Mouse (Mus musculus) forebrain, embryonic 15.5 days (tissue): ENCODE data around the gene Mgll. TPM values are rescaled to one million over a fixed set of nuclear protein-coding genes. Genes with fewer than 3 reads are reported as not detected.

Source experiments
- ATAC-seq: fragments of 200-750 bp; cut with Nextera tagmentation; replicated peaks from 2 replicates; pipeline ENCODE4 v1.8.0; 2017; ENCODE audit warnings: mild to moderate bottlenecking, moderate TSS enrichment, moderate library complexity
- H3K27ac ChIP-seq: fragments of 300-500 bp; sonication (generic); replicated peaks from 2 replicates; pipeline ENCODE4 v1.5.1; 2015; ENCODE audit warnings: mild to moderate bottlenecking, inconsistent platforms
- H3K27me3 ChIP-seq: fragments of 300-500 bp; sonication (generic); 2 replicates; pipeline ENCODE4 v1.6.1; 2015; ENCODE audit warnings: inconsistent platforms
- H3K36me3 ChIP-seq: fragments of 300-500 bp; sonication (generic); 2 replicates; pipeline ENCODE4 v1.6.1; 2015; ENCODE audit warnings: mild to moderate bottlenecking, inconsistent platforms
- H3K4me1 ChIP-seq: fragments of 300-500 bp; sonication (generic); 2 replicates; pipeline ENCODE4 v1.6.1; 2015; ENCODE audit warnings: inconsistent platforms
- H3K4me2 ChIP-seq: fragments of 300-500 bp; sonication (generic); replicated peaks from 2 replicates; pipeline ENCODE4 v1.6.1; 2015; ENCODE audit warnings: mild to moderate bottlenecking, inconsistent platforms
- H3K4me3 ChIP-seq: fragments of 300-500 bp; sonication (generic); 2 replicates; pipeline ENCODE4 v1.5.1; 2015; ENCODE audit warnings: mild to moderate bottlenecking, inconsistent platforms
- H3K9ac ChIP-seq: fragments of 300-500 bp; sonication (generic); replicated peaks from 2 replicates; pipeline ENCODE4 v1.6.1; 2015; ENCODE audit warnings: mild to moderate bottlenecking, inconsistent platforms
- H3K9me3 ChIP-seq: fragments of 300-500 bp; sonication (generic); 2 replicates; pipeline ENCODE4 v1.6.1; 2016; ENCODE audit warnings: inconsistent platforms
- WGBS: fragments of 180-500 bp; shearing (Covaris S2); methylation state at CpG from one replicate; pipeline ENCODE4 v1.1.7; 2015; ENCODE audit warnings: mixed read lengths; 5-methylcytosine and 5-hydroxymethylcytosine counted together
- polyA plus RNA-seq: library from polyadenylated mRNA; unstranded; fragments of >200 nt; fragmentation: Nextera tagmentation; extraction: Ambion mirVana; gene quantifications from 2 replicates; pipeline ENCODE4 v1.2.1, GENCODE M21; 2015

Gene Mgll
- polyA plus RNA-seq, 1 experiment from 2014 or later: 25.0 TPM

DNA sequence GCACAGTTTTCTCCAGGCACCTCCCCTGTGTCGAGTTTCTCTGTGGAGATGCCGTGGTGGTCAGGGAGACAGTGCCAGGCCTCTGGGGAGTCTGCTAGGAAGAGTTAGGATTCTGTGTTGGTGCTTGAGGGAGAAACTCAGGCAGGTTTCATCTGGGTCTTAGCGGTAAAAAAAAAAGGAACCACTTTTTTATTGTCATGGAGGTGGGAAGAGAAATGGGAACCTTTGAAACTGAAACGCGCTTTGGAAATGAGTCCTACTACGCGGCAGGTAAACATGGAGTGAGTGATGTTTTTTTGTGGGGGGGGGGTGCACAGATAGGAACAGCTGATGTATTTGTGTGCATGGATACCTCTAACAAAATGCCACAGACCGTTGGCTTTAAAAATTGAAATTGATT is 12.1 kb downstream of the Mgll start:
- H3K4me1 ChIP-seq: peaks cover 2% of the 10 kb centered on the region; the same call in 1 of the 2 replicates
- H3K9me3 ChIP-seq: no peaks in the 10 kb centered on the region
- H3K9ac ChIP-seq: no peak overlapping the region
- no peak overlapping the region for H3K4me3 ChIP-seq
- H3K36me3 ChIP-seq: no peaks in the 10 kb centered on the region
- no peak overlapping the region for H3K4me2 ChIP-seq
- no peak overlapping the region for H3K27ac ChIP-seq
- no peak for ATAC-seq
- WGBS: 83% methylated on average over 8 of the region's 8 CpGs
- no peaks in the 10 kb centered on the region for H3K27me3 ChIP-seq

DNA sequence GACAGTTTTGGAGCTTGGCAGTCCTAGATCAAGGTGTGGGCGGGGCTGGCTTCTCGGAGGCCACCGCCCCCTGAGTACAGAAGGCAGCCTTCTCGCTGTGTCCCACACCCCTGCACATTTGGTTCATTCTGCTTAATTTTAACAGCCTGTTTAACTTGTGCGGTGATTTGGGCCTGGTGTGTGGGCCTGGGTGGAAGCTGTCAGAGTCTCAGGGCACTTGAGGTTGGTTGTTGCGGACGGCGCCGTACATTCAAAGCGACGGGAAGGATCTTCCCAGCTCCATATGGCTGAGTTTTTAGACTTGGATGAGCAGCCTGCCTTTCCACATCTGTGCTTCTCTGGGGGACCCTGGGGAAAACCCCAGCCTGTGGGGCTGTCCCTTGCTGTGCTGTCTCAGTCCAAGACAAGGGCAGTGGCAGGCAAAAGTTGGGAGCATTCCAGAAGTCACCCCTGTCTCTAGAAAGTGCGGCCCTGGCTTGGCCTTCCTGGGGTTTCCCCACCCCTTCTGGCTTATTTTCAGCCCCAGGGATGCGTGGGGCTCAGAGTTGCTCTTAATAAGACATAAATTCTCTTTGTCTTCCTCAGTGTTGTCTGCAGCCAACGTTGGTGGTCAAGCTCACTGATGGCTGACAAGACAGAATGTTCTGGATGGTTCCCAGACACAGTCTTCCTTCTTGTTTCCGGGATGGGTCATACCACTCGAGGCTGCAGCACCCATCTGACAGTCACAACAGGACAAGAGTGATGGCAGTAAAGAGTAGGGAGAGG is 12.7 kb downstream of the Mgll start:
- ATAC-seq: no peak
- WGBS: 72% methylated on average over 16 of the region's 16 CpGs
- Histone ChIP-seq H3K4me2 (no peak overlapping the region), H3K9ac (no peak overlapping the region), H3K27me3 (no peaks in the 10 kb centered on the region), H3K36me3 (no peaks in the 10 kb centered on the region), H3K9me3 (no peaks in the 10 kb centered on the region), H3K27ac (no peak overlapping the region), H3K4me3 (no peak overlapping the region), H3K4me1 (peaks cover 8% of the 10 kb centered on the region)

GRCm38 (mm10) chr6:88737509-88737888 is 13.3 kb downstream of the Mgll start:
- Histone ChIP-seq H3K9ac (no peak overlapping the region), H3K36me3 (no peaks in the 10 kb centered on the region), H3K4me2 (no peak overlapping the region), H3K4me3 (no peak overlapping the region), H3K4me1 (peaks cover 12% of the 10 kb centered on the region), H3K9me3 (no peaks in the 10 kb centered on the region), H3K27me3 (no peaks in the 10 kb centered on the region), H3K27ac (no peak overlapping the region)
- ATAC-seq: no peak
- WGBS: 88% methylated on average over 6 of the region's 6 CpGs

DNA sequence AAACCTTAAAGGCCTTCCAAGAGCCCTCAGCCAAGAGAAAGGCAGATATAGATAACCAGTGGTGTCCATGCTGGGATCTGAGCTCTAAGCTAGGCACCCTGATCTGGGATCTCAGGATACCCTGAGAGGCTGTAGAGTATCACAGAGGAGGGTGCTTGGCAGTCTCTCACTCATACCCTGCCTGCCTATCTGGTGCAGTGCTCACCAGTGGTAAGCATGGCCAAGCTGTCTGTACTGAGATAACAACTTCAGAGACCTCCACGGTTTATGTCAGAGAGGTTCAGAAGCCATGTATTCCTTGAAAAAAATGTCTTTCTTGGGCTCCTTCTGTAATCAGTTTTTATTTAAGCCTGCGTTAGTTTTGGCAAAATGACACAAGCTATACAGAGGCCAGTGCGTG is 16.8 kb downstream of the Mgll start:
- ATAC-seq: no peak
- 90% methylated on average over 3 of the region's 3 CpGs for WGBS

DNA sequence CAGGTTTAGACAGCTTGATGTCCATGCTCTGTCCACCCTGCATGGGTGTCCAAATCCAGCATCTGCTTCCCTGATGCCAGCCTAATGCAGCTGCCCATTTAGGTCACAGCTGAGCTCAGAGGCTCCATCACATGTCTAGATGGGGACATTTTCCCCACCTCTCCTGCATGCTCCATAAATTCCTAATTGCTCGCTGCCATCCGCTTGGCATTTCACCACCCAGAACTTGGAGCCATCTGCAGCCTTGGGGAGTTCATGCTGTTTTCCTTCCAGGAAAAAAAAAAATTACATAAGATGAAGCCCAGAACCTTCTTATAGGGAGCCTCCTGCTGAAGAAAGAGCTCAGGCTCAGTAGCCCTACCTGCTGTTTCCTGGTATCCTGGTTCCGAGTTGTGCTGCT is 17.6 kb downstream of the Mgll start:
- no peaks in the 10 kb centered on the region for H3K36me3 ChIP-seq
- no peak overlapping the region for H3K4me2 ChIP-seq
- WGBS: 70% methylated on average over 3 of the region's 3 CpGs
- no peaks in the 10 kb centered on the region for H3K27me3 ChIP-seq
- no peak overlapping the region for H3K4me3 ChIP-seq
- peak overlapping the region; percentile 76 for H3K27ac ChIP-seq
- peaks cover 25% of the 10 kb centered on the region for H3K4me1 ChIP-seq
- H3K9ac ChIP-seq: no peak overlapping the region
- peak; percentile 48; the same call in 1 of the 2 replicates for ATAC-seq
- no peaks in the 10 kb centered on the region for H3K9me3 ChIP-seq

More for the DNA sequence above, 16.8 kb downstream of the Mgll start:
- no peak overlapping the region for H3K4me3 ChIP-seq
- no peaks in the 10 kb centered on the region for H3K27me3 ChIP-seq
- H3K36me3 ChIP-seq: no peaks in the 10 kb centered on the region
- no peak overlapping the region for H3K4me2 ChIP-seq
- peaks cover 28% of the 10 kb centered on the region for H3K4me1 ChIP-seq
- no peak overlapping the region for H3K9ac ChIP-seq
- H3K9me3 ChIP-seq: no peaks in the 10 kb centered on the region
- peak overlapping the region; percentile 76; the same call in 1 of the 2 replicates for H3K27ac ChIP-seq

DNA sequence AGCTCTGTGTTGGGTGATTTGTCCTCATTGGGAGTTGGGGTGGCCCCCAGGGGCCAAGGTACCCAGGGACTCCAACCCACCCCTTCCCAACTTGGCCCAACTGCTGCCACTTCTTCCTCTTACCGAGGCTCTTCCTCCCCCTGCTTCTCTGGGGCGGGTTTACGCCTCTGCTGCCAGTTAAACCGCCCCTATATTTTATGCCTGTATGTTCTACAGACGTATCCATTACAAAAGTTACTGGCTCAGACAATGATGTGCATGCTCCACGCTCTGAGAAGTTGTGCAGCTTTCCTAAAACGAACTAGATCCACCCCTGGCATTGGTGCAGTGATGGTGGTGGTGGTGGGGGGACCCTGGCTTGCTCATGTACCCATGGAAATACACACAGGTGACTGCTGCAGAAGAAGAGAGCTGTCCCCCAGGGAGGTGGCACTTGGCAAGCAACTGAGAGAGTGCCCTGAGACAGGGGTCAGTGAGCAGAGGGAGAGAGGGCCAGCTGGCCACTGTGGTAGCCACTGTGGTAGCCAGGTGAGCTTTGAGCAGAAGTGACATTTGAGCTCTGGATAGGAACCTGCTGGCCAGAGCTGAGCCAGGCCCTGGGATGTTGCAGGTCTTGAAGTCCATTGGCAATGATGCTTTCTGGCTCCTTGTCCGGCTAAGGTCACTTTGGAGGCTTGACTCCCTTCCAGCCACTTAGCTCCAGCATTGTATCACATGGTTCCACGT is 18.2 kb downstream of the Mgll start:
- 67% methylated on average over 9 of the region's 9 CpGs for WGBS

GRCm38 (mm10) chr6:88743601-88744291 is 19.5 kb downstream of the Mgll start:
- Histone ChIP-seq H3K27me3 (no peaks in the 10 kb centered on the region), H3K27ac (no peak overlapping the region), H3K9me3 (no peaks in the 10 kb centered on the region), H3K36me3 (no peaks in the 10 kb centered on the region), H3K4me3 (no peak overlapping the region), H3K4me2 (no peak overlapping the region), H3K9ac (peak overlapping the region; percentile 23; the same call in 1 of the 2 replicates), H3K4me1 (peaks cover 25% of the 10 kb centered on the region)
- ATAC-seq: 0 out of 2 replicates have a peak, but pooled peaks have one; percentile 41
- WGBS: 53% methylated on average over 14 of the region's 14 CpGs

More for the DNA sequence above, 18.2 kb downstream of the Mgll start:
- Histone ChIP-seq H3K9me3 (no peaks in the 10 kb centered on the region), H3K36me3 (no peaks in the 10 kb centered on the region), H3K27me3 (no peaks in the 10 kb centered on the region), H3K4me1 (peaks cover 25% of the 10 kb centered on the region), H3K27ac (peak overlapping the region; percentile 76), H3K4me2 (no peak overlapping the region), H3K4me3 (no peak overlapping the region), H3K9ac (no peak overlapping the region)
- ATAC-seq: no peak

GRCm38 (mm10) chr6:88745027-88745426 is 20.8 kb downstream of the Mgll start:
- Histone ChIP-seq H3K36me3 (no peaks in the 10 kb centered on the region), H3K27me3 (no peaks in the 10 kb centered on the region), H3K4me2 (no peak overlapping the region), H3K27ac (no peak overlapping the region), H3K4me1 (peaks cover 25% of the 10 kb centered on the region), H3K4me3 (no peak overlapping the region), H3K9ac (no peak overlapping the region), H3K9me3 (no peaks in the 10 kb centered on the region)
- WGBS: 92% methylated on average over 10 of the region's 10 CpGs
- ATAC-seq: no peak

DNA sequence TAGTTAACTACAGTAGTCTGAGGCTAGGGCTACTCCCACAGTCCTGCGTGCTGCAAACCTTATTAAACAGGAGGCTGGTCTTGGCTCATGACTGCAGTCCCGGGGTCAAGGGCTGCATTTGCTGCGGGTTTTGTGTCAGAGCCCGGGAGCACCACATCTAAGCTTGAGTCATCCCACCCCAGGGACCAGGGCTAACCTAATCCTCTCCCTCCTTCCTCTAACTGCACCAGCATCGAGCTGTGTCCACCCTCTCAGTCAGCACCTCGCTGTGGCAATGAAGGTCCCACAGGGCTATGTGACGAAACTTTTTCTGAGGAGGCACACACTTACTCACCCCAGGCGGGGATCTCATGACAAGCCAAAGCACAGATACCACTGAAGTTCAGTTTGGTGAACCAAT is 22.1 kb downstream of the Mgll start:
- H3K9me3 ChIP-seq: no peaks in the 10 kb centered on the region
- H3K4me3 ChIP-seq: no peak overlapping the region
- no peak overlapping the region for H3K4me2 ChIP-seq
- no peak overlapping the region for H3K27ac ChIP-seq
- H3K9ac ChIP-seq: no peak overlapping the region
- 90% methylated on average over 8 of the region's 8 CpGs for WGBS
- no peaks in the 10 kb centered on the region for H3K27me3 ChIP-seq
- H3K4me1 ChIP-seq: peaks cover 25% of the 10 kb centered on the region
- no peak for ATAC-seq
- no peaks in the 10 kb centered on the region for H3K36me3 ChIP-seq

DNA sequence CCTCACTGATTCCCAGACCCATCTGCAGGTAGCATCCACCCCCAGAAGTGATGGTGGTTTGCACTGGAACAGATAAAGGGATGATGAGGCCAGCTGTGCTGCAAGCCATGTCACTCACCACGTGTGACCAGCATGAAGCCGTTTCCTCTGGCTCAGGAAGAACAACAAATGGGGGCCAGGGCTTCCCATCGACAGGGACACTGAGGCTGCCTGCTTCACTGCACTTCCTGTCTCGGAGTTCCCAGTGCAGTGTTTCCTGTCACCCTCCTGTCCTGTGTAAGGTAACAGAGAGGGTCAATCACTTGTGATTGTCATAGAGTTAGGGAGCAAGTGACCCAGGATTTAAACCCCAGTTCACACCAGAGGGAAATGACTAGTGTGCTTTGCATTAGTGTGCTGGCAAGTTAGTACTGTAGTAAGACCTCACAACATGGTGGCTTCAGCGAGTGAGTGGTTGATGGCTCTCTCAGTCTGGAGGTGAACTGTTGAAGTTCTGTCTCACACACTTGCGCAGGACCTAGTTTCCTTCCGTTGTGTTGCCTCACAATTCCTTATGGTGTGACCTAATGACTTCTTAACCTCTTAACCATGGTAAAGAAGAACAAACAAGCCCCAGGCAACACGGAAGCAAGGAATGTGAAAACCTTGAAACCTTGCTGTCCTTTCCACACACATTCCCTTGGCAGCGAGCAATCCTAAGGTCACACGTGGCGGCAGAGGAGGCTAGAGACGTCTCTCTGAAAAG is 23.3 kb downstream of the Mgll start:
- Histone ChIP-seq H3K9ac (no peak overlapping the region), H3K27me3 (no peaks in the 10 kb centered on the region), H3K27ac (no peak overlapping the region), H3K4me2 (no peak overlapping the region), H3K4me3 (no peak overlapping the region), H3K4me1 (peaks cover 18% of the 10 kb centered on the region), H3K9me3 (no peaks in the 10 kb centered on the region), H3K36me3 (no peaks in the 10 kb centered on the region)
- no peak for ATAC-seq
- WGBS: 85% methylated on average over 12 of the region's 12 CpGs

GRCm38 (mm10) chr6:88750884-88751283 is 26.7 kb downstream of the Mgll start:
- no peak for ATAC-seq
- H3K4me1 ChIP-seq: peaks cover 15% of the 10 kb centered on the region
- H3K4me3 ChIP-seq: no peak overlapping the region
- no peak overlapping the region for H3K4me2 ChIP-seq
- H3K9ac ChIP-seq: no peak overlapping the region
- WGBS: 72% methylated on average over 6 of the region's 6 CpGs
- H3K36me3 ChIP-seq: no peaks in the 10 kb centered on the region
- no peak overlapping the region for H3K27ac ChIP-seq
- H3K27me3 ChIP-seq: no peaks in the 10 kb centered on the region
- H3K9me3 ChIP-seq: no peaks in the 10 kb centered on the region
